Mouse (Mus musculus): ENCODE data around the gene Bmp2k. TPM values are rescaled to one million over a fixed set of nuclear protein-coding genes. Genes with fewer than 3 reads are reported as not detected.

The Bmp2k gene
- polyA plus RNA-seq, 1 experiment from 2014 or later = 11.2 TPM

- no peaks in the 10 kb centered on the region for H3K4me1 ChIP-seq
- H3K4me3 ChIP-seq = no peak overlapping the region
- 94% methylated on average over 3 of the region's 3 CpGs for WGBS
- H3K9me3 ChIP-seq = no peaks in the 10 kb centered on the region
- no peak overlapping the region for H3K9ac ChIP-seq
- ATAC-seq (ENCODE audit: low FRiP score, low read depth) = no peak
- H3K27me3 ChIP-seq (replicated peaks) = no peaks in the 10 kb centered on the region
- no peaks in the 10 kb centered on the region for H3K36me3 ChIP-seq
- no peak overlapping the region for H3K4me2 ChIP-seq (replicated peaks)
- no peak overlapping the region for H3K27ac ChIP-seq
These were observed 21.3 kb upstream of the Bmp2k start for GRCm38 (mm10) chr5:96976150-96976549.

- no peak overlapping the region for H3K27ac ChIP-seq
- no peaks in the 10 kb centered on the region for H3K4me1 ChIP-seq
- no peak overlapping the region for H3K4me2 ChIP-seq (replicated peaks)
- WGBS = 53% methylated on average over 13 of the region's 13 CpGs
- H3K27me3 ChIP-seq (replicated peaks) = no peaks in the 10 kb centered on the region
- no peaks in the 10 kb centered on the region for H3K9me3 ChIP-seq
- no peak overlapping the region for H3K9ac ChIP-seq
- H3K36me3 ChIP-seq = no peaks in the 10 kb centered on the region
- H3K4me3 ChIP-seq = no peak overlapping the region
- no peak for ATAC-seq (ENCODE audit: low FRiP score, low read depth)
These were observed 18.0 kb upstream of the Bmp2k start for GRCm38 (mm10) chr5:96979296-96980007.

DNA sequence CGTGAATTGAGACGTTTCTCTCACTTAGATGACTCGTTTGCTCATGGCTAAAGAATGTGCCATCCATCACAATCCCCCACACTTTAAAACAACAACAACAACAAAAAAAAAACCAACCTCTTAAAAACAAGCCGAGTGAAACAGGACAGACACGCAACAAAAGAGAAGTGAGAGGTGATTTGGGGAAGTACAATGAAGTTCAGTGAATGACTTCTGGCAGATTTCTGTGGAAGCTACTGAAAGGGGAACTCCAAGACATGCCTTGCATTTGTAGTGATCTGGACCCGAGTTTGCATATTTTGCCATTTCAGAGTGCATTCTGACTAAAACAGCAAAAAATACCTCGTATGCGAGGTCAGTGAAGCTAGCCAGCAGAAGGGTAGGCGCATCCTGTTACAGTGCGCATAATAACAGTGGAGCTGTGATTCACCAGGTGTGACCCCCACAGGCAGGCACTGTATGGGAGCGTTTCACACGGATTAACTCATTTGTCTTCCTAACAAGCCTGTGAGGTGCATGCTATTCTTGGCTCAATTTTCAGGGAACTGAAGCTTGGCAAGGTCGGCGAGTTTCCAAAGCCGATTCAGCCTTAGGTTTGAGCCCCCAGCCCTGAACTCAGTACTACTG, 17.4 kb upstream of the Bmp2k start:
- H3K9ac ChIP-seq = no peak overlapping the region
- 28% methylated on average over 15 of the region's 15 CpGs for WGBS
- H3K4me2 ChIP-seq (replicated peaks) = no peak overlapping the region
- no peaks in the 10 kb centered on the region for H3K9me3 ChIP-seq
- no peaks in the 10 kb centered on the region for H3K27me3 ChIP-seq (replicated peaks)
- H3K4me1 ChIP-seq = no peaks in the 10 kb centered on the region
- no peak overlapping the region for H3K27ac ChIP-seq
- H3K36me3 ChIP-seq = no peaks in the 10 kb centered on the region
- no peak for ATAC-seq (ENCODE audit: low FRiP score, low read depth)
- no peak overlapping the region for H3K4me3 ChIP-seq

DNA sequence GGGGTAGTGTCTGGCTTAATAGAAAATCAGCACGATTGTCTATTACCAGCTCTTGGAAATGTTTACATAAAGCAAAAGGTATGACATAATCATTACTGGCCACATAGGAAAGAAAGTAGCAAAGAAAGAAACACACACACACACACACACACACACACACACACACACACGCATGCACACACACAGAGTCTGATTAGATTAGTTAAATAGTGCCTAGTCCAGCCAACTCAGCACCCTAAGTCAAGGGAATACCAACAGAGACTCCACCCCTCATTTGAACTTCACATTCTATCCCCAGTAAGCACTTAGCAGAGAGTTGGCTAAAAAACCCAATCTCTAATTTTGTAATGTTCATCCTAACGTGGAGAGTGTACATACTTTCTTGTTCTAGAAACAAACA, 15.5 kb upstream of the Bmp2k start:
- Histone ChIP-seq H3K9ac (no peak overlapping the region), H3K9me3 (no peaks in the 10 kb centered on the region), H3K36me3 (no peaks in the 10 kb centered on the region), H3K4me2 (replicated peaks) (no peak overlapping the region), H3K27ac (no peak overlapping the region), H3K27me3 (replicated peaks) (no peaks in the 10 kb centered on the region), H3K4me3 (no peak overlapping the region), H3K4me1 (no peaks in the 10 kb centered on the region)
- ATAC-seq (ENCODE audit: low FRiP score, low read depth) = no peak
- 71% methylated on average over 3 of the region's 3 CpGs for WGBS

DNA sequence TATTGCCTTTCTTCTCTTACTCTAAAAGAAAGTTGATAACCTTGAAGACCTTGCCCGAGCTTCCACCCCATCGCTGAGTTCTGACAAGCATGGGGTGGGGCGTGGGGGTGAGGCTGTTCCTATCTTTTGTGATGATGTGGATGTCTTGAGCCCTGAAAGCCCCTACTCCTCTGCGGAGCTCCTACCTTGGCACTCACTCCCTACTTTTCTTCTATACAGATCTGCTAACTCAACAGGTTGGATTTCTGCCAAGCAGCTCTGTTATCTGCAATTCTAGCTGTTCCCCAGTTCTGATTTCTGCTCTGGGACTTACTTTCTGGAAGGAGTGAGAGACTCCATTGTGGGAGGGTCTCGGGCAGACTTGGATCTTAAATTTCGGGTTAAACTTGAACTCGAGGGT, 14.3 kb upstream of the Bmp2k start:
- no peaks in the 10 kb centered on the region for H3K9me3 ChIP-seq
- H3K4me1 ChIP-seq = no peaks in the 10 kb centered on the region
- H3K36me3 ChIP-seq = no peaks in the 10 kb centered on the region
- H3K4me3 ChIP-seq = no peak overlapping the region
- H3K27me3 ChIP-seq (replicated peaks) = no peaks in the 10 kb centered on the region
- ATAC-seq (ENCODE audit: low FRiP score, low read depth) = no peak
- whole genome bisulfite sequencing = 86% methylated on average over 7 of the region's 7 CpGs
- no peak overlapping the region for H3K27ac ChIP-seq
- no peak overlapping the region for H3K4me2 ChIP-seq (replicated peaks)
- no peak overlapping the region for H3K9ac ChIP-seq

DNA sequence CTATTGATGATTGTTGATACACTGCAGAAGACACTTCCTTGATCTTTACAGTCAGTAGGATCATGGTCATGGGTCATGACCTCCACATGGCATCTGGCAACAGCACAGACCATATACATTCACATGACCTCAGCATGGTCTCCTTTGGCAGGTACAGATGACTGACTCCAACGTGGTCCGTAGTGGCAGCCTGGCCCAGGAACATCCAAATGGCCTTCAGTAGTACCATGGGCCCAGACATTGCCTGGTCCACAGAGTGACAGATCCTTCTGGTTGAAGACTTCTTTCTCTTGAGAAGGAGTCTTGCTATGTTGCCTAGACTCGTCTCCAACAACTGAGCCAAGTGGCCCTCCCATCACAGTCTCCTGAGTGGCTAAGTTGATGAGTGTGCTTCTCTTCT, 10.6 kb upstream of the Bmp2k start:
- WGBS = 90% methylated on average over 3 of the region's 3 CpGs
- Histone ChIP-seq H3K4me3 (no peak overlapping the region), H3K27ac (no peak overlapping the region), H3K4me2 (replicated peaks) (no peak overlapping the region), H3K36me3 (no peaks in the 10 kb centered on the region), H3K9ac (no peak overlapping the region), H3K4me1 (no peaks in the 10 kb centered on the region), H3K9me3 (no peaks in the 10 kb centered on the region), H3K27me3 (replicated peaks) (no peaks in the 10 kb centered on the region)
- no peak for ATAC-seq (ENCODE audit: low FRiP score, low read depth)

DNA sequence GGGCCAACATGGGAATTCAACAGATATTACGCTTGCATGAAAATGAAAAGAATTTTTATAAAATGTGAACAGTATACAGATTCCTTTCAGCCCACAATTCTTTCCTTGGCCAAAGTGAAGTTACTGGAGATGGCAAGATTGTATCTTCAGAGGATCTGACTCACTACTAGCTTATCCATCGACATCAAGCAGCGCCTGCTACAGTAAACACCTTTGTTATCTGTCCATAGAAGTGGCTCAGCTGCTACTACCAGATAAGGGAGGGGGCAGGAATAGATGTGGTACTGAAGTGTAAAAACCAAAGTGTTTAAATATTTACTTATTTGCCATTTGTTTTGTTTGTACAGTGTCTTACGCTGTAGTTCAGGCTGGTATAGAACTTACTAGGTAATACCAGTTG, 8.6 kb upstream of the Bmp2k start:
- H3K4me2 ChIP-seq (replicated peaks) = no peak overlapping the region
- H3K27ac ChIP-seq = no peak overlapping the region
- no peaks in the 10 kb centered on the region for H3K27me3 ChIP-seq (replicated peaks)
- ATAC-seq (ENCODE audit: low FRiP score, low read depth) = no peak
- H3K36me3 ChIP-seq = no peaks in the 10 kb centered on the region
- 91% methylated on average over 4 of the region's 4 CpGs for WGBS
- no peaks in the 10 kb centered on the region for H3K4me1 ChIP-seq
- no peak overlapping the region for H3K4me3 ChIP-seq
- no peak overlapping the region for H3K9ac ChIP-seq
- H3K9me3 ChIP-seq = no peaks in the 10 kb centered on the region

- no peak overlapping the region for H3K27ac ChIP-seq
These were observed 6.3 kb upstream of the Bmp2k start for GRCm38 (mm10) chr5:96991156-96991555.

GRCm38 (mm10) chr5:96992651-96993050, 4.8 kb upstream of the Bmp2k start:
- 85% methylated on average over 5 of the region's 5 CpGs for WGBS

More at GRCm38 (mm10) chr5:96991156-96991555, 6.3 kb upstream of the Bmp2k start:
- Histone ChIP-seq H3K27me3 (replicated peaks) (no peaks in the 10 kb centered on the region), H3K4me2 (replicated peaks) (no peak overlapping the region), H3K9ac (no peak overlapping the region), H3K36me3 (no peaks in the 10 kb centered on the region), H3K9me3 (no peaks in the 10 kb centered on the region), H3K4me3 (no peak overlapping the region), H3K4me1 (no peaks in the 10 kb centered on the region)
- WGBS = 93% methylated on average over 6 of the region's 6 CpGs
- no peak for ATAC-seq (ENCODE audit: low FRiP score, low read depth)

DNA sequence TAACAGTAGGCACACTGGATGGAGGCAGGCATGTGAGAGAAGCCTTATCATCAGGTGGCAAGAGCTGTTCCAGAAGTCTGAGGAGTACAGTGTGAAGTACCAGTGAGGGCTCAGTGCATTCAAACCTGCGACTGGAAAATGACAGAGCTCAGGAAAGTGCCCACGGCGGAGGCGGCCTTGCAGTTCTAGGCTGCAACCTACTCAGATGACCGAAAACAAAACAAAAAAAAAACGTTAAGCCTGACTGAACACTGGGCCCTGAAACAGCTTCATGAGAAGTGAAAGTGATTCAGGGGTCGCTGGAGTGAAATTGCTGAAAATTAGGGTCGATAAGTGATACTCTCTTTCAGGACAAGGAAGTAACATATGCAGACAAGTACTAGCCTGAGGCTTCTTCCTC, 4.4 kb upstream of the Bmp2k start:
- Histone ChIP-seq H3K27ac (no peak overlapping the region), H3K9ac (no peak overlapping the region), H3K4me2 (replicated peaks) (no peak overlapping the region), H3K4me3 (no peak overlapping the region), H3K36me3 (no peaks in the 10 kb centered on the region), H3K9me3 (no peaks in the 10 kb centered on the region), H3K27me3 (replicated peaks) (no peaks in the 10 kb centered on the region), H3K4me1 (peaks cover 6% of the 10 kb centered on the region)
- ATAC-seq (ENCODE audit: low FRiP score, low read depth) = no peak
- 86% methylated on average over 8 of the region's 8 CpGs for WGBS

More at GRCm38 (mm10) chr5:96992651-96993050, 4.8 kb upstream of the Bmp2k start:
- Histone ChIP-seq H3K4me1 (peaks cover 6% of the 10 kb centered on the region), H3K4me3 (no peak overlapping the region), H3K9ac (no peak overlapping the region), H3K9me3 (no peaks in the 10 kb centered on the region), H3K4me2 (replicated peaks) (no peak overlapping the region), H3K27ac (no peak overlapping the region), H3K27me3 (replicated peaks) (no peaks in the 10 kb centered on the region), H3K36me3 (no peaks in the 10 kb centered on the region)
- ATAC-seq (ENCODE audit: low FRiP score, low read depth) = no peak

- no peaks in the 10 kb centered on the region for H3K27me3 ChIP-seq (replicated peaks)
- H3K4me1 ChIP-seq = peaks cover 6% of the 10 kb centered on the region
- no peaks in the 10 kb centered on the region for H3K36me3 ChIP-seq
- no peak overlapping the region for H3K9ac ChIP-seq
- no peak overlapping the region for H3K27ac ChIP-seq
- no peak overlapping the region; the same call in 1 of the 2 replicates for H3K4me2 ChIP-seq (replicated peaks)
- ATAC-seq (ENCODE audit: low FRiP score, low read depth) = no peak
- no peak overlapping the region for H3K4me3 ChIP-seq
- 72% methylated on average over 5 of the region's 5 CpGs for WGBS
- no peaks in the 10 kb centered on the region for H3K9me3 ChIP-seq
These were observed 1.7 kb upstream of the Bmp2k start for GRCm38 (mm10) chr5:96995791-96996190.

- ATAC-seq (ENCODE audit: low FRiP score, low read depth) = peak; percentile 6; the same call in 1 of the 2 replicates
- 20% methylated on average over 39 of the region's 39 CpGs for WGBS
- H3K27me3 ChIP-seq (replicated peaks) = no peaks in the 10 kb centered on the region
These were observed 834 bp upstream of the Bmp2k start for GRCm38 (mm10) chr5:96996401-96997309.

More at GRCm38 (mm10) chr5:96996401-96997309, 834 bp upstream of the Bmp2k start:
- Histone ChIP-seq H3K27ac (peak overlapping the region; percentile 86; the same call in 1 of the 2 replicates), H3K9ac (peak overlapping the region; percentile 83), H3K4me2 (replicated peaks) (peak overlapping the region; percentile 86), H3K36me3 (no peaks in the 10 kb centered on the region), H3K4me1 (peaks cover 6% of the 10 kb centered on the region), H3K9me3 (no peaks in the 10 kb centered on the region), H3K4me3 (peak overlapping the region; percentile 90)
